Mouse (Mus musculus) cerebellum, postnatal 4 days (tissue): ENCODE data around the gene Rfx5.
A peak's percentile ranks its signal among the peaks of the same experiment; 100 is the strongest.

ENCODE experiments used
- DNase-seq, 2 experiments: peaks; one replicate each; pipeline ENCODE4 v3.0.0; 2022; ENCODE audit warnings: low spot score in 2 of 2, mixed read lengths in 1 of 2

The Rfx5 gene

DNA sequence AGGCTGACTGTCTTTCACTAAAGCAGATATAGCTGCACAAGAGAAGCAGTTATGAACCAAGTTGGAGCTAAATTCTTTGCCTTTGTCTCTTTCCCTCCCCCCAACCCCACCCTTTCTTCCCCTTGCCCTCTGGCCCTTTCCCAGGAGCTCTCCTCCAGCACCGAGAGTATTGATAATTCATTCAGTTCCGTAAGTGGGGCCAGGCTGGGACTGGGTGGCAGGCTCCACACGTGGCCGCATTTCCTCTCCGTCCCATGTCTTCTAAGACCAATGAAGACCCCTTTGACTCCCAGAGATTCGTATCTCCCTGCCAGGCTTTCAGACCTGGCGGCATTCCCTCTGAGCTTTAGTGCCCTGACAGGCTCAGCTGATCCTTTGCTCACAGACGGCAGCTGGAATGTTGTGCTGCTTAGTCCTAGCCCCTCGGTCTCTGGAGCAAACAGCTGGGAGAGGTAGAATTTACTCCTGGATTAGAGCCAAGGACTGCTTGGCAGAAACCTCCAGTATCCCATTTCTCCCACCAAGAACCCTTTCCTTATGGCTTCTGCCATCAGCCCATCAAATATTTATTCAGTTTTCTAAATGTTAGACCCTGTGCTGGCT is 35.4 kb downstream of the Rfx5 start:
- DNase-seq = no peak

DNA sequence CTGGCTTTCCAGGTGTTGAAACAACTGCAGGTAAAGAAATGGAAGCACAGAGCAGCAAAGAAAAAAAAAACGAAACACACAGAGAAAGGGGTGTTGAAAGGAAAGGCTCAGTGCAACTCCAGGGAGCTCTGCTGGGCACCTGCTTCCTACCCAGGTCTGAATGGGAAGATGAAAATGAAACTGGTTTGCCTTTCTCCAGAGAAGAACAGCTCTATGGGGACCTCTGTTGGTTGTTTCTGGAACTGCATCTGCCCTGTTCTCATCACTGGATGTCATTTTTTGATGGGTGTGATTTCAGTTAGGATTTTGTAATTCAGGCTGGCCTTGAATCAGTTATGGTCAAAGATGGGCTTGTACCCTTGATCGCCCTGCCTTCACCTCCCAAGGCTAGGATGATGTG is 43.1 kb downstream of the Rfx5 start:
- peak; percentile 72 to 87 for DNase-seq

DNA sequence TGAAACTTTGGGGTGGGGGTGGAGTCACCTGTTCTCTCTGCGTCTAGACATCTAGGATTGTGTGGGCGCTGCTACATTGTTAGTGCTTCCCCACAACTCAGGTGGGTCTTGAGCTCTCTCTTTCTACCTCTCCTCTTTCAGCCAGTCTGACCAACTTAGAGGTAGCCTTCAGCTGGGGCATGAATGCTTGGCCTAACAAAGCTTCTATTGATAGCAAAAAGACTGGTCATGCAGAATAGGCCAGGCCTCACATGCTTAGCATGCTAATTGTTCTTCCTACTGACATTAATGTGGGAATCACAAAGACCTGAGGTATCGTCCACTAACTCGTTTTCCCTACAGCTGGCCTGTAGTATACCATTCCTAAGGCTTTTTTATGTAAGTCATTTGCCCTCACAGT is 48.7 kb downstream of the Rfx5 start:
- no peak for DNase-seq

DNA sequence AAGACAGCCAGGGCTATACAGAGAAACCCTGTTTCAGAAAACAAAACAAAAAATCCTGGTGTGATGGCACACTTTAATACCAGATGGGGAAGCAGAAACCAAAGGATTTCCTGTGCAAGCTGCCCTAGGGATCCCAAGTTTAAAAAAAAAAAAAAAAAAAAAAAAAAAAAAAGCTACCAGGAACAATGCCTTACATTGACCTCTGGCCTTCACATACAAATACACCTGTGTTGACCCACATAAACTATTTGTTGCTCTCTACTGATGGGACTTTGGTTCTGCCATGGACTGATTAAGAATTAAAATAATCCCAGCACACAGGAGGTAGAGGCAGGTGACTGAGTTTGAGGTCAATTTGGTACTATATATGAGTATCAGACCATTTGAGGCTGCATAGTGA is 49.4 kb downstream of the Rfx5 start:
- no peak for DNase-seq

GRCm38 (mm10) chr3:95005651-95006050 is 51.8 kb downstream of the Rfx5 start:
- no peak for DNase-seq

- no peak for DNase-seq
Measured at GRCm38 (mm10) chr3:95007706-95008105, 53.8 kb downstream of the Rfx5 start.

DNA sequence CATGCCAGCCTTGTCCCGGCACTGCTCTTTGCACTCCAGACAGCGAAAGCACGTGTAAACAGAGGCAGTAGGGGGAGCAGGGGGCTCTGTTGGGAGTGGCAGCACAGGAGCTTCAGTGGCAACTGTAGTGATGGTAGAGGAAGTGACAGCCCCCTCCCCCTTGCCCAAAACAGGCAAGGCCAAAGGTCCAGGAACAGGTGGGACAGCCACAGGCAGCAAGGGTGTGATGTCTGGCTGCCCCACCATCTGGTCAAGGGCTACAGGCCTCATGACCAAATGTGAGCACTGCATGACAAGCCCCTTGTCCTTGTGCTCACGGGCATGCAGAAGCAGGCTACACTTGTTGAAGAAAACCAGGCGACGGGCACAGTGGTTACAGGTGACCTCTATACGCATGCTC is 56.5 kb downstream of the Rfx5 start:
- no peak for DNase-seq
